Mouse (Mus musculus) layer of hippocampus, adult 6 months (tissue): ENCODE measurements around the gene Cdk5rap2. TPM values are rescaled to one million over a fixed set of nuclear protein-coding genes. Genes with fewer than 3 reads are reported as not detected.

Source experiments
- long read RNA-seq, 2 experiments: library from polyadenylated mRNA; unstranded; transcript quantifications; one replicate each; pipeline ENCODE4 v2.0.0; 2019 to 2020
- polyA plus RNA-seq: library from polyadenylated mRNA; unstranded; fragments of <200 nt; fragmentation: Nextera tagmentation; gene quantifications from 2 replicates; pipeline ENCODE4 v1.2.3, GENCODE M21; 2021

The Cdk5rap2 gene
- polyA plus RNA-seq = 3.3 and 3.5 TPM in 2 replicates
- long read RNA-seq, experiment 1, partial matches to known transcripts = 5 of 5 reads
- long read RNA-seq, experiment 1, other reads (novel, unspliced or antisense) = 0 of 5 reads
- long read RNA-seq, experiment 2, full-length matches to known transcripts = 5 of 20 reads
- long read RNA-seq, experiment 2, partial matches to known transcripts = 8 of 20 reads
- long read RNA-seq, experiment 2, other reads (novel, unspliced or antisense) = 7 of 20 reads

GRCm38 (mm10) chr4:70409994-70410721 is at the start of gene Cdk5rap2:
Cdk5rap2 (minus strand) TSS chr4:70410443.

Other genes with a start within 250 kb of the Cdk5rap2 start
- 71.1 and 88.4 TPM in 2 replicates for gene Megf9, start 124.6 kb upstream of the Cdk5rap2 start, polyA plus RNA-seq